Mouse (Mus musculus) cerebellum, adult 11-12 months (tissue): ENCODE measurements around the gene Bcam.
"Not testable (repeated sequence)": the region's sequence is repeated elsewhere in the genome, so short reads cannot be mapped to it uniquely, and the experiment has no call there.

ENCODE experiments used
- DNase-seq: peaks from one replicate; pipeline ENCODE4 v3.0.0; 2022

Gene Bcam

DNA sequence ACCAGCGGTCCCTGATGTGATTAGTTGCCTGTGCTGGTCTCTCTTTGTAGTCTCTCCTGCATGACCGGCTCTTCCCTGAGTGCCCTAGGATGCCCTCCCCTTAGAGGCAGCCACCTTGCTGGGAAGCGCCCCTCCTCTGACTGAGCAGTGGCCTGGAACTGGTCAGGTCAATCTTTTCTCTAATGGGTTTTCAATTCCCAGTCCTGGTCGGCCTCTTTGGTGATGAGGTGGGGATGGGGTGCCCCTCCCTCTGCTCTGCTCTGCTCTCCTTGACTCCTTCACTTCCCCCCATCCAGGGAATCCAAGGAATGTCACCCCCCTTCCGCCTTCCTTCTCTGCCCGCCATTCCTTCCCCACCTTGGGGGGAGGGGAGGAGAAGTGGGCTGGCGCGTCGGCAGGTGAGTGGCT lies at the start of gene Bcam:
Gene Bcam, minus strand, starts transcription at position 33 of the 408 bp plus-strand sequence.
- no peak for DNase-seq

GRCm38 (mm10) chr7:19818875-19819274 lies 48.1 kb upstream of the Bcam start:
- no peak for DNase-seq

DNA sequence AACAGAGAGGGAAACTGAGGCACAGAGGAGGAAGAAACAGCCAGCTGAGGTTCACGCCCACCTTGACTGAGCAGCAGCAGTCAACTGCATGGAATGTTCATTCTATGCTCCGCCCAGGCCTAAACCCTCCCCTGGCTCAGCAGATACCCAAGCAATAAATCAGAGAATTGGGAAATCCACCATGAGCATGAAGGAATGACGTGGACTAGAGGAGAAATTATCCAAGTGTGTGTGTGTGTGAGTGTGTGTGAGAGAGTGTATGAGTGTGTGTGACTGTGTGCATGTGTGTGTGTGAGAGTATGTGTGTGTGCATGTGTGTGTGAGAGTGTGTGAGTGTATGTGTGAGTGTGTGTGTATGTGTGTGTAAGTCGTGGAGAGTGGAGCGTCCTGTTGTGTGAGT lies 47.6 kb upstream of the Bcam start:
- DNase-seq = no peak

DNA sequence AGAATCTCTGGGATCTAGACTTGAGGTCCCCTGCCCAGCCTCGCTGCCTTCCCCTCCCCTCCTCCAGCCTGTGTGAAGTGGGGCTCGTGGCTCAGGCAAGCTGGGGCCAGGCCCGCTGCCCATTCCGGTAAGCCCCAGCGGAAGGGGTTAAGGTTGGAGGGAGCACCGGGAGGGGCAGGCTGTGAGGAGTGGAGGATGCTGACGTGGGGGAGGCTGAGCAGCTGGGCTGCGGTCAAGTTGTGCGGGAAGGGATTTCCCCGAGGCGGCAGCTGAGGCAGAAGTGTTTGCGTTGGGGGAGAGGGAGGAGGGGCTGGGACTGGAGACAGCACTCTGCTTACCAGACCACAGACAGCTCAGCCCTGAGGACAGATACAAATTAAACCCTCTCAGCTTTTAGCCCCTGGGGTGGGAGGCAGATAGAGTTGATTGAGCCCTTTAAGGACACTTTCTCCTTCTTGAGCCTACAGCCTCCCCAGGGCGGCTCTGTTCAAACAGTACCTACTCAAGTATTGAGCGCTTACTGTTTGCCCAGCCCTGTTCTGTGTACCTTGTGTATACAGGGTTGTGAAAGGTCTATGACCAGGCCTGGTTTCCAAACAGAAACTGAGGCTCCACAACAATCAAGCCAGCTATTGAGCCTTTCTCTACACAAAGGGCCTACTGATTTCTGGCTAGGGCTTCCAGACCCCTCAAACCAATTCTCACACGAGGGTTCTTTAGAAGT lies 46.7 kb upstream of the Bcam start:
- no peak for DNase-seq

GRCm38 (mm10) chr7:19816224-19816771 lies 45.5 kb upstream of the Bcam start:
- DNase-seq = no peak

DNA sequence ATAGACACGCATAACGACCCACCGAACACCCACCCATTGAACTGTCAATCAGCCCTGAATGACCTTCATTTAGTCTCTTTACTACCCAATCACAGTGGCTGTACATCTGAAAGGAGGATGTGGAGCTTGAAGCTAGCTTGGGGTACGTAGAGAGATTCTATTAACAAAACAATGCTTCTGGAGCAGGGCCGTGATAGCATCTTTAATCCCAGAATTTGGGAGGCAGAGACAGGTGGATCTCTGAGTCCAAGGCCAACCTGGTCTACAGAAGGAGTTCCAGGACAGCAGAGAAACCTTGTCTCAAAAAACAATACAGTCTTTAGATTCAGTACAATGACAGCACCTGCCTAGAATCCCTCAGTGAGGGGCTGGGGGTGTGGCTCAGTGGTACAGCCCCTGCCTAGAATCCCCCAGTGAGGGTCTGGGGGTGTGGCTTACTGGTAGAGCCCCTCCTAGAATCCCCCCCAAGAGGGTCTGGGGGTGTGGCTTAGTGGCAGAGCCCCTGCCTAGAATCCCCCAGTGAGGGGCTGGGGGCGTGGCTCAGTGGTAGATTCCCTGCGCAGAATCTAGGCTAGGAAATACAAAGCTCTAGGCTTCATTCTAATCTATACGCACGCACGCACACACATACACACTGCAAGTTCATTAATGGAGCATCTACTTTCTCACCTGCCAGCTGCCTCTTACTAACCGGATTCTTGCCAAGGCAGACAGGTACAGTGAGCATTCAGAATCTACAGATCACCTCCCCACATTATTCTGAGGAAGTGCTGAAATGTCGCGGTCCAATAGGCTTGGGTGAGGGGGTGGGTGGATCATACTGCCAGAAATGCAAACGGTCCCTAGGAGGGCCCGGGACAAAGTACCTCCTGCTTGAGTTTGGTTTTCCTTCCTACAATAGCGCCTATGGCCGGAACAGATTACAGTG lies 44.7 kb upstream of the Bcam start:
- DNase-seq = no peak

DNA sequence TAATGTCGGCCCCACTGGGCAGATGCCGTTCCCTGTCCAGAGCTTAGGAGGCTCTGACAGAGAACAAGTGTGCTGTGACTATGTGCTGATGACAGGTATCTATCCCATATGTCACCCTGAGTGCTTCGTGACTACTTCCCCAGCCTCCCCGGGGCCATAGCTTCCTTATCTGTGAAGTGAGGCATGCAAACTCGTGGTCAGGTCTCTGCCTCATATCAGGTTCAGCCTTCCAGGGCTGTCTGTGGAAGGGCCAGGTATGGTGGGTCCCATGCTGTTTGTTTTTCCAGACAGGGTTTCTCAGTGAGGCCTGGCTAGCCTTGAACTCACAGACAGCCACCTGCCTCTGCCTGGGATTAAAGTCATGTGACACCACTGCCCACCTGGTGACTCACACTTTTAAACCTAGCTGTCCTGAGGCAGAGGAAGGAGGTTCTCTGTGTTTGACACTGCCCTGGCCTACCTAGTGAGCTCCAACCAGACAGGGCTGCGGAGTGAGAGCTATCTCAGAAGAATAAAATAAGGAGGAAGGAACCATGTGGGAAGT lies 42.8 kb upstream of the Bcam start:
- DNase-seq = no peak

GRCm38 (mm10) chr7:19813161-19813560 lies 42.3 kb upstream of the Bcam start:
- DNase-seq = no peak

GRCm38 (mm10) chr7:19811114-19811513 lies 40.3 kb upstream of the Bcam start:
- DNase-seq = no peak

GRCm38 (mm10) chr7:19809369-19809768 lies 38.6 kb upstream of the Bcam start:
- DNase-seq = no peak

GRCm38 (mm10) chr7:19806356-19806969 lies 35.6 kb upstream of the Bcam start:
- DNase-seq = no peak

- DNase-seq = no peak
Observed at GRCm38 (mm10) chr7:19802995-19803394, 32.2 kb upstream of the Bcam start.

DNA sequence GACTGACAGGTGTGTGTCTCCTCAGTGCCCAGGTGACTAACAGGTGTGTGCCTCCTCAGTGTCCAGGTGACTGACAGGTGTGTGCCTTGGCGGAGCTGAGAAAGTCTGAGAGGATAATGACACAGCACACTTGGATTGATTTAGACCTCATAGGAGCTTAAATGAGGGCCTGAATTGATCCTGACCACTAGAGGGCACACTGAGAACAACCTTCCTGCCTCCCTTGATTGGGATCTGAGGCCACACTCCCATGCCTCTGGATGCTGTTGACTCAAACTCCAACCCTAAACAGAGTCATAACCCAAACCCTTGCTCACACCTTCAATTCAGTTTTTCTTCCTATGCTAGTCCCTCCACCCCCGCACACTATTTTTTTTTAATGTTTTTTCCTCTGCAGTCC lies 29.9 kb upstream of the Bcam start:
- DNase-seq = no peak

DNA sequence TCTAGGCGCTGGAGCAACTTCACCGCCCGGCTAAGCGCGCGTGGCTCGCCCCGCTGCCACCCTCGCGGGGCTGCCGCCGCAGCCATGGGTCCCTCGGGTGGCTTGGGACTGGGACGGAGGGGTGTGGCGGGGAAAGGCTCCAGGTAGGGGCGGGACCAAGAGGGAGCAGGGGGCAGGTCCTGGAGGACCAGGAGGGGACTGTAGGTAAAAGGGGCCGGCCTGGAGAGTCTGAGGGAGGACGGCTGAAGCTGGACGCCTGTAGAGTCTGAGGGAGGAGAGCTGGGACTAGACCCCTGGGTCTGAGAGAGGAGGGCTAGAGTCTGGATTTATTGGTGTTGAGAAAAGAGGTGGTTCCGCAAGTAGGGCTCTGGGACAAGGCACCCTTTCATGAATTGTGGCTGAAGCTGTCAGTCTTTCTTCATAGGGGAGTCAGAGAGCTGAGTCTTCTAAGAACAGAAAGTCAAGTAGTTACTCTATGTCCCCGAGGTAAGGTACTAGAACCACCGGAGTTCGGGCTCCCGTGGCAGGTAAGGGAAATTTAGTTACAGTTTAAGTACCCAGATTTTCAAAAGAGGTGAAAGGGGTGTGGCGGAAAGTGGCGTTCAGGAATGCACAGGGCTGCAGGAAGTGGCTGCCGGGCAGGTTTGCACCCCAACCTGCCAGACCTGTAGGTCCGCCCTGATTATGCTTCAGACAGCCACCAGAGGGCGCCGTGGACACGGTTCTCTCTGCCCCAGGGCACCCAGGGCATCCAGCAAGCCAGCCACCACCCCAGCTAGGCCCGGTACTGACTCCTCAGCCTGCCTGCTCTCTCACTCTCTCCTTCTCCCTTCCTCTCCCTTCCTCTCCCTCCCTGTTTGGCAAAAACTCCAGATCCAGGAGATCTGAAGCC lies 26.1 kb upstream of the Bcam start, which contains the start of gene Cblc:
Gene Cblc, minus strand, starts transcription at position 113 of the 892 bp plus-strand sequence.
- DNase-seq = no peak

DNA sequence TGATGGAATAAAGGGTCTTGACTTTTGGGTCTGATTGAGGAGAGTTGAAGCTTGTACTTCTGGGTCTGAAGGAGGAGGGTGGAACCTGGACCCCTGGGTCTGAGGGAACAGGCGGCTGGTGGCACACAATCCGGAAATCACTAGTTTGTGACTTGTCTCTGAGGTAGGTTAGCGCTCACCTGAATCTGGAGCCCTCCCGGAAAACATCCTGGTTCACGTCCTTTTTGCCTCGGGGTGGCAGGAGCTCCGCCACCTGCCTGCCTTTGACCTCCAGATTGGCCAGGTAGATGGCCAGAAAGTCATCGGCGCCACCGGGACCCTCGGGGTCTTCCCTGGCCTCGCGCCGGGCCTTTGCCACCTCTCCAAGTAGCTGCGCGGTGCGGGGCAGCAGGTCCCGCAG lies 25.4 kb upstream of the Bcam start:
- no peak for DNase-seq

GRCm38 (mm10) chr7:19795236-19795635 lies 24.4 kb upstream of the Bcam start:
- no peak for DNase-seq

DNA sequence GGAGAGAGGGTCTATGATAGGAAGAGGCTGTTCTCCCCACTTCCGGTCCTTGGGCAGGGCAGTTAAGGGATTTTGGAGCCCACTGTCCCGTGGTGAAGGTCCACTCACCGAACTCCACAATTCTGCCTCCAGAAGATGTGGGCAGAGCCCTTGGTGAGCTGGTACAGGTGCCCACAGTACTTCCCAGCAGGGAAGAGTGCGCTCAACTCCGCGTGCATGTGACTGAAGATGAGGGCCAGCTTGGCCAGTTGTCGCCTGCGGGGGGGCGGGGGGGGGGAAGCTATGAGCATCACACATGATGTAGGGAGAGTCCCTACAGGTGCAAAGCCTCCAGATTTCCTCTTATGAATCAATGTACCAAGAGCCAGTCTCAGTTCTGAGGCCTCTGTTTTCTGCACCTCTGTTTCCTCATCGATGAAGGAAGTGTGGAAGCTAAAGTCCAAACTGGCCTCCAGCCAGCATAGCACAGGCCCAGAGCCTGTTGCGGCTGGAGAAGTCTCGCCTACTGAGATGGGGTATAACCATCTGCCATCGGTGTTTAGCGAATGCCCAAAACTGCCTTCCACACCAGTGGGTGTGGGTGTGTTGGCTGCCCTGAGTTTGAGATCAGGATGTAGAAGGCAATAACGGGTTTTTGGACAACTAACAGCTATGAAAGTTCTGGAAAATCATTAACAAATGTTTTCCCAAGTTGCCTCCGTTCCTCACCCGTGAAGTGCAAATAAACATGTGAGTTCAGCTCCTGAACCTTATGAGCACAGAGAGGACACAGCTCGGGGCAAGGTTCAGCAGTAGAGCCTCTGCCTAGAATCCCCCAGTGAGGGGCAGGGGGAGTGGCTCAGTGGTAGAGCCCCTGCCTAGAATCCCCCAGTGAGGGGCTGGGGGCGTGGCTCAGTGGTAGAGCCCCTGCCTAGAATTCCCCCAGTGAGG lies 22.1 kb upstream of the Bcam start:
- no peak for DNase-seq

DNA sequence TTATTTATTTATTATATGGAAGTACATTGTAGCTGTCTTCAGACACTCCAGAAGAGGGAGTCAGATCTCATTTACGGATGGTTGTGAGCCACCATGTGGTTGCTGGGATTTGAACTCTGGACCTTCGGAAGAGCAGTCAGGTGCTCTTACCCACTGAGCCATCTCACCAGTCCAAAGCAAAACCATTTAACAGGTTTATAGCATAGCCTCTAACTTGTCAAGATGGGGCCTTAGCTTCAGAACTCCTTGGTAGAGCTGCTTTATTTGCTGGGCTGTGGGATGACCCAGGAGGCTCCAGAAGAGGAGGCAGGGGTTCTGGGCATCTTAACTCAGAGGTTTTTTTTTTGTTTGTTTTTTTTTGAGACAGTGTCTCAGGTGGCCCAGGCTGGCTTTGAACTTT lies 20.7 kb upstream of the Bcam start:
- DNase-seq = not testable (repeated sequence)

GRCm38 (mm10) chr7:19789904-19790347 lies 19.1 kb upstream of the Bcam start:
- DNase-seq = peak; percentile 58

DNA sequence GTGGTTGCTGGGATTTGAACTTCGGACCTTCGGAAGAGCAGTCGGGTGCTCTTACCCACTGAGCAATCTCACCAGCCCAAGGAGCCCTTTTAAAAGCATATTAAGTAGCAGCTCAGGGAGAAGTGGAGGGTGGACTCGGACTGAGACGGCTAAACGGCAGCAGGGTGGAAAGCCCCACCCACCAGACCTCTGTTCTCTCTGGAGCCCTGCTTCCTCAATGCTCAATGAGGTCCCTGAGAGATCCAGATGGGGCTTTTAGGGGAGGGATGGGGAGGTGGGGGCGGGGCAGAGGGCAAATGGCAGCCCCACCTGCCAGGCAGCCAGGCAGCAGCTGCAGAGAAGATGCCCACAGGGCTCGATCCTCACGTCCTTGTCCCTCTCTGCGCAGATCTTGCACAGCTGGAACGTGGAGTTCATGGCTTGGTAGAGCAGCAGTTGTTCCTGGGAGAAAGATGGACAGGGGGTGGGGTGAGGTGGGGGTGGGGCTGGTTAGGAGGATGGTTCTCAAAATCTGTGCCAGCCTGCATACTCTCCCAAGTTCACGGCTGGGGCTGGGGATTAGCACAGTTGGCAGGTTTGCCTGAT lies 15.2 kb upstream of the Bcam start:
- DNase-seq = no peak
